Mouse (Mus musculus): Measurements from ENCODE around the gene Trpc7.

Trpc7 gene

GRCm38 (mm10) chr13:56895893-56896292 is at the start of gene Trpc7:
Gene Trpc7, minus strand, starts transcription at chr13:56895993.
- DNase-seq, result no peak

DNA sequence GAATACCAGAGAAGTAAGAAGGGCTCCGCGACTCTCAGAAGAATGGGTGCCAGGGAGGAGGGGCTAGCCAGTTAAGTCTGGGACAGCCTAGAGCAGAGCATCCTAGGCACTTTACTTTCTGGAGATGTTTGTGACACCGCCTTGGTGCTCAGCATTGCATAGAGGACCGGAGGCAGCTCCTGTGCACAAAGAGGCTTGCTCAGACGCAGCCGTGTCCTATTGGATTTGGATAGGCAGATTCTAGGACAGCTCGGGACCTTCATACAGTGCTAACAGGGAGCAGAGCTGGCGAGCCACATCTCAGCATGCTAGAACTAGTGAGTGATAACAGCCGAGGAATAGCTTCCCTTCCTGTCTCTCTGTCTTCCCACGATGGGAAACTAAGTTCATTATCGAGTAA is 43.5 kb upstream of the Trpc7 start:
- DNase-seq, result no peak

DNA sequence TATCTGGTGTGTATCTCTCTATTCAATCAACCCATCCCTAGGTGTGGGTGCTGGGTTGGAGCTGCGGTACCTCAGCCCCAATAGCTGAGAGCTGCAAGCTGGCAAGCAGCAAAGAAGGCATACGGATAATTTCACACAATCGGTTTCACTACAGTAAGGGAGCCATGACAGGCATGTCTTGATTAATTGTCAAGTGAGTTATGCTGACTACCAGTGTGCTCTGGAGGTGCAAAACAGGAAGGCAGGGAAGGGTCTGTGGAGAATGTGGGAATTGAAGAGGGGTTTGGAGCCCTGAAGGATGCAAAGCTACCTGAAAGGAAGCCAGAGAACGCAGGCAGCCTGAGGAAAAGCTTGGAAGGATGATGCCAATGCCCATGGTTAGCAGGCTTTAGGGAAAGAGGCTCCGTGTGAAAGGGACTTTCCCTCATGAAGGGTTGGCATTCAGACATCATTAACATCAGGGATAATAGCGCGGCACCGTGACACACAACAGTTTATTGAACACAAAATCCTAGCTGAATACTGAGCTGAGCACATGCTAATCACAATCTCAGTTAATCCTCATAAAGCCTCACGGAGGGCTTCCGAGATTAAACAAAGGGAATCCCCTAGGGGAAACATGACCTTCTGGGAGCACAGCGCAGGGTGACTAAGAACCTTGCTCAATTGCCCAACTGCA is 38.2 kb upstream of the Trpc7 start:
- no peak for DNase-seq

DNA sequence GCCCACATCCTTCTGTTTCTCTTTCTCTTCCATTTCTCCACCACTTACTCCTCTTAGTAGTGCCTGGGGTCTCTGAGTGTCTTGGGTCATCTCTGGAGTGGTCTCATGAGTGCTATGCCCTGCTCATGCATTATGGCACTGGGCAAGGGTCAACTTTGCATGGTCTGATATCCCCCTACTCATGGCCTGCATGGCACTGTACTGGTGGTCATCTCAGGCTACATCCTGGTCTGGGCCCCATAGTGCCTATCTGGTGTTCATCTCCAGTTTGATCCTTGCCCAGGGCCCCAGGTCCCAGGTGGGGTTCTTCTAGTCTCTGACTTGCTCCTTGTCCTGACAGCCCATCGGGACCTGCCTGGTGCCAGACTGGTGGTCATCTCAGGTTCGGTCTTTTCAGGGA is 34.6 kb upstream of the Trpc7 start:
- no peak for DNase-seq

- DNase-seq, result no peak
Measured at GRCm38 (mm10) chr13:56922976-56923375, 27.2 kb upstream of the Trpc7 start.

DNA sequence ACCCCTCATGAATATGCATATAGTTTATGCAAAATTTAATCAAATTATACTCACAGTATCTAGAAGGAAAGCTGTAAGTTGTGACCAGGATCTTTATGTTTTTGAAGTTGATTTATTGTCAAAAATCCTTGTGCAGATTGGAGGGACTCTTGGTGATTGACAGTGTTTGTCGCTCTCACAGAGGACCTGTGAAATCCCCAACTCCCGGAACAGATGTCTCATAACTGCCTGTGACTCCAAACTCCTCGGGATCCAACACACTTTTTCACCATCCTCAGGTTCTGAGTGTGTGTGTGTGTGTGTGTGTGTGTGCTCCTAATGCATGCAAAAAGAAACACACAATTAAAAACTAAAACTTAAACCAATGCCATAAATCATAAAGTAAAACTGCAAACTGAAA is 25.5 kb upstream of the Trpc7 start:
- DNase-seq, result no peak

- no peak for DNase-seq
Measured at GRCm38 (mm10) chr13:56914721-56915120, 18.9 kb upstream of the Trpc7 start.

DNA sequence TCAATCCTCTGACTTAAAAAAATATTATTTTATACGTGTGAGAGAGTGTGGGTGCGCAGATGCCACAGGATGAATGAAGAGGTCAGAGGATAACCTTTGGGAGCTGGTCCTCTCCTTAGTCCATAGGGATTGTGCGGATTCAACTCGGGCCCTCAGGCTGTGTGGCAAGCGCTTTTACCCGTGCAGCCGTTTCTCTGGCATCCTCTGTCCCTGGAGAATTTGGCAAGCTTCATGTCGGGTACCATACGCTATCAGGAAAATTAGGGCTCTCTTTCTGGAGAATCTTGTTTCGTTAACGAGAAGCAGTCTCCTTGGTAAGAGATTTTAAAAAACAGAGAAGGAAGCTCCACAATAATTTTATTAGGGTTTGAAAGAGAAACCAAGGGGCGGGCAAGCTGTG is 15.3 kb upstream of the Trpc7 start:
- no peak for DNase-seq

DNA sequence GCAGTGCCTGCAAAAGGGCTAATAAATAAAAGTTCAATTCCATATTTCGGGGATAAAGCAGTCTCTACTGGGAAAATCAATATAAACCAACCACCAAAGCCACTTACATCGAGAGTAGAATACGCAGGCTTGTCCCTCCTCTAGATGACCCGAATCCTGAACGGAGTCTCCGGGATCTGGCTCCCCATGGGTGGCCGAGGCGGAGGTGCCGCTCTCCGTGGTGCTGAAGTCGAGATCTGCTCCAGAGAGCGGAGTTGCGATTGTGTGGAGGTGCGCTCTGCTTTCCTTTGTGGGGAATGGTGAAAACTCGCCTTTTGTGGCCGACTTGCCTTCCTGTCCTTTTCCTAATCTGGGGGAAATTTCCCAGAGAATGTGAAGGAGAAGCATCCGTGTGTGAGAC is 407 bp downstream of the Trpc7 start:
- peak; percentile 62 for DNase-seq

DNA sequence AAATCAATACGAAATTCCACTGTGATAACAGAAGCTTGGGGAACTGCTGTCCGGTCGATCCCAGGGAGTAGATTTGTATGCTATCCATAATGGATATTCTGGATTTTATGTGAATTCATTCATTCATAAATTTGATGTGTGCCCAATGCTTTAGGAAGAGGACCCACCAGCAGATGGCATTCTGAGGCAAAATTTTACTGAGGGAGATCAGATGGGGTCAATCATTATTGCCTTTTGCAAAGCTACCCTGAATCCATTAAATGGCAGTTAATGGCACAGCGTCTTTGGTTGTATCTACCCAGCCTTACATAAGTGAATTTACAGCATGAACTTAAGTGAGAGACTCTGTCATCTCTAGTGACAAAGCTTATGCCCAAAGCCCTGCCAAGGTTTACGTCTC is 1.2 kb downstream of the Trpc7 start:
- DNase-seq, result no peak

DNA sequence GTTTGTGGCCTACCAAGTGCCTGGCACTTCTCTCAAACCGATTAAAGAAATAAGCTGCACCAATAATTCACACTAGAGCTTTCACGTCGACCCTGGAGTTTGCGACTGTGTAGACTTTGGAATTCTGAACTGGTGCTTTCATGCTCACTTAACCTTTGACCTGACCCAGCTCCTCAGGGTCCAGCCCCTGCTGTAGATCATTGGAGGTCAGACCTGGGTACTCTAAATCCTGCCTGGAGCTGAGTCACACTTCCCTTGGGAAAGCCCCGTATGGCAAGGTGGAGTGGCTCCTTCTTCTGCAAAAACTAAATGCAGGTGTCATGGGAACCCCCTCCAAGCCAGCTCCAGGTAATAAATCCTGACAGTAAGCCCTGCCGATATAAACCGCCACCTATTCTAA is 5.9 kb downstream of the Trpc7 start:
- DNase-seq, result no peak

DNA sequence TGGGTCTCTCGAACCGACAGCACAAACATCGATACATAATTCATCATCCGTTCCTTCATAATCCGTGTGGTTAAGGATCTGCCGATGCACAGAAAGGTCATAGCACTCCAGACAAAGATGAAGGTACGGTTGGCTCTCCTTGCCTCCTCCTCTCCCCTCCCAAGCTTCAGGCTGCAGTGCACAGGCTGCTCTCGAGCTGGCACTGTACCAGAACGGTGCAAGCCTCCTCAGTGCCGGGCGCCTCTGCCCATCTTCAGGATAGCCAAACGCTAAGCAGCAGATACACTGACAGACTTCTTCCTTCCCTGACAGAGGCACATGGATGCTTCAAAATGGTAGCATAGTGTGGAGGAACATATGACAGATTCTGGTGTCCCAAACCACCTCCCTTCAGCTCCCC is 12.9 kb downstream of the Trpc7 start:
- no peak for DNase-seq

DNA sequence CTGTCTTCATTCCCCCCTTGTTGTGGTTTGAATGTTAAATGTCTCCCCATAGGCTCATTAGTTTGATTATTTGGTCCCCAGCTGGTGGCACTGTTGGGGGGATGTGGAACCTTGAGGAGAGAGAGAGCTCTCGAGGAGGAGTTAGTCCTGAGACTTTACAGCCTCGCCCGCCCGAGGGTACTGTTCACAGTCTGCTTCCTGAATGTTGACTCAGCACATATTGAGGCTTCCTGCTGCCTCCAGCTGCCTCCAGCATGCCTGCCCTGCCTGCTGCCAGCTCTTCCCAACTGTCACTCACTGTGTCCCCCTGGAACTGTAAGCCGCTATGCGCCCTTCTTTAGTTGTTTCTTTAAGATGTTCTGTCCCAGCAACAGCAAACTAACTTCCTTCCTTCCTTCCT is 31.2 kb downstream of the Trpc7 start:
- DNase-seq, result no peak

DNA sequence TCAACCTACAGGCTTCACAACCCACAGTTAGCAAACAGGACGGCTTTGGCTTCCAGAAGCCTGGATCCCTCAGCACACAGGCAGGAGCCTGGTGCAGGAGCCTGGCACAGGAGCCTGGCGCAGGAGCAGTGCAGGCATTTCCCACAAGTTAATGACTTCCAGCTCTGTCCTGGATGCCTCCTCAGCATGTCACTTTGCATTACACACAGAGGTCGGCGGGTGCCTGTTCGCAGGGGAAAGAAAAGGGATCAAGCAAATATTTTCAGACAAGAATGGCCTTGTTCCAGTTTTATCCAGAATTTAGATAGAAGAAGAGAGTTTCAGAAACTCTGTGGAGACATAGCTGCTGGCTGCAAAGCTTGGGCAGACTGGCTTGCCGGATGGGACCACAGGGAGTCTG is 33.8 kb downstream of the Trpc7 start:
- no peak for DNase-seq

GRCm38 (mm10) chr13:56854506-56854905 is 41.3 kb downstream of the Trpc7 start:
- no peak for DNase-seq

DNA sequence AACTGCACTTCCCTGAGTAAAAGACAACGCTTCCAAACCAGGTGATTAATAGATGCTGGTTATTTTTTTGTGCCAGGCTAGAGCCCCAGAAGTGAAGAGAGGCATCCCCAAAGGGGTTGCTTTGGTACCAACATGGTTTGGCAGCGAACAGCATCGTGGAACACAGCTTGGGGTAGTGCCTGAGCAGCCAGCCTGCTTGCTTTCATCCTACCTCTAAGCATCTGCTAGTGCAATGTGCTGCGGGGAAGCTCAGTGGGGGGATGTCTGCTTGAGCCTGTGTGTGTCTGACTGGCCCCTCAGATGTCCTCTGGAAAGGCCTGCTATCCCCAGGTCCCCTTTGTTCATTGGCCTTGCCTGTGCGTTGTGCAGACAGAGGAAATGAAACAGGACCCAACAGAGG is 42.4 kb downstream of the Trpc7 start:
- DNase-seq, result no peak

- no peak for DNase-seq
Measured at GRCm38 (mm10) chr13:56845866-56846265, 49.9 kb downstream of the Trpc7 start.

GRCm38 (mm10) chr13:56815471-56815870 is 80.3 kb downstream of the Trpc7 start:
- DNase-seq, result no peak

DNA sequence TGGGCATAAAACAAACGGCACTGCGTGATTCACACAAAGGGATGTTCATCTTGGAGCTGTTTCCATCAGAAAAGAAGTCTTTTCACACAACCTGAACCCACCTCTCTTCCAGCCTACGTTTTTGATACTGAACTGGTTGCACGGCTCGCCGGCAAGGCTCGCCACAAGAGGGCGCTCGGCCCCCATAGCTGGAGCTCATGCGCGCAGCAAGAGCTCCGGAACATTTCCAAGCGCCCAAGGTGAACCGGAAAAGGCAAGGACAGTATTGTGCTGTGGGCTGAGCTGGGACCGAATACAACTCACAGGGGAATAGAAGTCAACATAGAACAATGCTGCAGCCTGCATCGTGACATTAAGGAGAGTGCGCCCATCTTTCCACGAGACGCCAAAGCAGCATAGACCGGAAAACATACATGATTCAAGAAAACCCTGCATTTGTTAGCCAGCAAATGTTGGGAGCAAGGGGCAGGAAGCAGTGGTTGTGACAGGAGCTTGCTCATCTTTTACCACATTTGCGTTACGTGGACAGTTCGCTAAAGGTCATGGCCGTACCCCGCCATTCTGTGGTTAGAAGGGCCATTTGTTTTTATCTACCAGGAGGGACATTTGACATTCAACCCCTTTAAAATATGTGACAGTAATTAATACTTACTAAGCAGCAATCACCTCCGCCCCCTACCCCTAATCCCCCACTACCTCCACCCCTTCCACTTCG is 88.9 kb downstream of the Trpc7 start:
- DNase-seq, result peak; percentile 78

- DNase-seq, result no peak
Measured at GRCm38 (mm10) chr13:56805131-56805530, 90.7 kb downstream of the Trpc7 start.

DNA sequence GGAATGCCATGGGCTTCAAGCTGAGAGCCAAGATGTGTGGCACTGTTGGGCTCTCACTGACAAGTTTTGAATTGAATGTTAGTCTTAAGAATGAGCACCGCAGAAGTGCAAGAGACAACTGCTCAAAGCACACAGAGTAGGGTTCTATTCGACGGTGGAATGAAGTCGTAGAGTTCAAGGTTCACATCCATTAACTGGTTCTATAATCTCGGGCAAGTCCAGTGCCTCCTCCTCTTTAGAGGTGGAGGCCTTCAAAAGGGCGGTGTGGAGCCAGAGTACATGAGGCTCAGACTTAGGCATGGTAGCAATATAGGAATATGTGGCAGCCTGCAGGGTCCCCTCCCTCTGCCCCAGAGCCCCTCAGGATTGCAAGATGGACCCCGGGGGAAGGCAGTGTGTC is 98.3 kb downstream of the Trpc7 start:
- no peak for DNase-seq

GRCm38 (mm10) chr13:56795501-56795900 is 100.3 kb downstream of the Trpc7 start:
- no peak for DNase-seq

- no peak for DNase-seq
Measured at GRCm38 (mm10) chr13:56794441-56794840, 101.4 kb downstream of the Trpc7 start.

GRCm38 (mm10) chr13:56792844-56793243 is 102.9 kb downstream of the Trpc7 start:
- no peak for DNase-seq

GRCm38 (mm10) chr13:56790683-56791082 is 105.1 kb downstream of the Trpc7 start:
- DNase-seq, result no peak

Measured in liver (tissue).